8 mouse cellular contexts compared by ENCODE assay signal in the genomic region with DNA sequence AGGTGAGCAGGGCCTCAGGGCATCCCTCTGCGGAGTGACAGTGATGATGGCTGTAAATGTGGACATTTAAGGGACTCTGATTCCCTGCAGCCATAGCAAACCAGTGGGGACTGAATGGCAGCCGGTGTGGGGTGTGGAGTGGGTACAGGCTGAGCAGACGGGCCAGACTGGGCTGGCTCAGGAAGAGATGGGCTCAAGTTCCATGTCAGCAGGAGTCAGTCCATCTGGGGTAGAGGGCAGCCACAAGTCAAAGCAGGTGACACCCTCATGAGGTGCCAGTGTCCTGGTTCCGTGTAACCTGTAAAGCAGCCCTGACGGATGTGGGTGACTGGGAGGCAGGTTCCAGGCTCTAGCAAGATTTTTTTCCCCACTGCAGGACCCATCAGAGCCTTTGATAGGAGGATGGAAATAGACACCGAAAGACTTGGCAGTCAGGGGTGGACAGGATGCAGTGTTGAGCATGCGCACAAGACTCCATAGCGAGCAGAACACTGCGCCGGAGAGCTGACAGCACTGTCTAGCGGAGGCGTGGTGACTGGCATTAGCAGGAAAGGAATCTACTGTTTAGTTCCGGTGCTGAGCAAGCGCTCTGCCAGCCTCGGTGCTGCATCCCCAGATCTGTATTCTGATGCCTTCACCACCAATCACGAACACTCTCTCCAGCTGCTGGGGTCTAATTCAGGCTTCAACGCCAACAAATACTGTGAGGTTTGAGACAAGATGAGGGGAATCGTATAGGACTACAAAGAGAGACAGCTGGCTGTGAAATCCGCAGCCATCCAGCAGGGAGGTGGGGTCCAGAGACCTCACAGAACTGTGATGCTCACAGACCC. TPM values are rescaled to one million over a fixed set of nuclear protein-coding genes. Genes with fewer than 3 reads are reported as not detected.
DNase-seq lines count a peak whose midpoint lies in the region; ATAC-seq lines count a peak whose summit lies in the region.

No protein-coding gene starts in this region.

- WGBS in intestine, embryonic 15.5 days: 28% methylated on average over 19 of the region's 19 CpGs

- no peak overlapping the region for H3K27ac ChIP-seq in intestine, embryonic 15.5 days

- H3K36me3 ChIP-seq in intestine, embryonic 15.5 days: no peaks in the 10 kb centered on the region

- peak overlapping the region; percentile 53 for H3K4me2 ChIP-seq in intestine, embryonic 15.5 days (replicated peaks)

- H3K4me3 ChIP-seq in intestine, embryonic 15.5 days (replicated peaks): peak overlapping the region; percentile 17; the same call in 1 of the 2 replicates

- no peaks in the 10 kb centered on the region for H3K27me3 ChIP-seq in intestine, embryonic 15.5 days (replicated peaks)

- ATAC-seq in granulocyte monocyte progenitor cell, adult 5-6 weeks (replicated peaks; ENCODE audit: poor library complexity, severe bottlenecking): peak; percentile 65
- ATAC-seq in intestine, embryonic 15.5 days: peak; percentile 76

- 0 out of 2 replicates have a peak, but pooled peaks cover 2% of the 10 kb centered on the region for H3K4me1 ChIP-seq in intestine, embryonic 15.5 days (replicated peaks)

- no peaks in the 10 kb centered on the region for H3K9me3 ChIP-seq in intestine, embryonic 15.5 days

- DNase-seq in adrenal gland, adult 8-10 months: peak; percentile 53
- DNase-seq in embryo, embryonic 11.5 days (ENCODE audit: low read depth, low spot score): peak; percentile 16
- peak; percentile 83 to 91 for DNase-seq in left cerebral cortex, adult 9 months (ENCODE audit: low spot score in 2 of 2)
- peak; percentile 77 to 84 for DNase-seq in lung, postnatal 4 days
- peak; percentile 94 for DNase-seq in right cerebral cortex, adult 18-20 months
- DNase-seq in thymus, postnatal 4 days: peak; percentile 78

- peak overlapping the region; percentile 20; the same call in 1 of the 2 replicates for H3K9ac ChIP-seq in intestine, embryonic 15.5 days

RNA-seq across cellular contexts. Expression of a gene that starts 18.3 kb away (rescaled TPM):
- total RNA-seq in adrenal gland, adult 8-10 months (2022): 1 to 10 TPM; 1.6 to 4.0 (median 2.9) TPM
- 50.8 and 51.6 TPM in 2 replicates for total RNA-seq in granulocyte monocyte progenitor cell, adult 5-6 weeks (2014; fragmentation: Nextera tagmentation)
- 17.3 and 22.7 TPM in 2 replicates for total RNA-seq in granulocyte monocyte progenitor cell, adult 5-6 weeks (2017)
- polyA plus RNA-seq in intestine, embryonic 15.5 days (2015; fragmentation: Nextera tagmentation; extraction: Ambion mirVana): 0.78 and 1.1 TPM in 2 replicates

RNA-seq across cellular contexts. Expression of a gene that starts 32.4 kb away (rescaled TPM):
- total RNA-seq in adrenal gland, adult 8-10 months (2022): 1 to 10 TPM; 5.2 to 6.9 (median 6.1) TPM
- 3.4 and 4.8 TPM in 2 replicates for total RNA-seq in granulocyte monocyte progenitor cell, adult 5-6 weeks (2014; fragmentation: Nextera tagmentation)
- total RNA-seq in granulocyte monocyte progenitor cell, adult 5-6 weeks (2017): 2.2 and 2.8 TPM in 2 replicates
- polyA plus RNA-seq in intestine, embryonic 15.5 days (2015; fragmentation: Nextera tagmentation; extraction: Ambion mirVana): 7.5 and 8.8 TPM in 2 replicates

Comparison
In these comparisons a context has a peak if more than half of its experiments do, and no peak if none do; other contexts are left out.
1. DNase-seq: peak in every context shown above with its lines; median percentile 94 in right cerebral cortex, adult 18-20 months; 87 in left cerebral cortex, adult 9 months; 80 in lung, postnatal 4 days; 78 in thymus, postnatal 4 days; 53 in adrenal gland, adult 8-10 months; 16 in embryo, embryonic 11.5 days.